Mouse (Mus musculus): Measurements from ENCODE around the gene Il22ra1. TPM values are rescaled to one million over a fixed set of nuclear protein-coding genes. Genes with fewer than 3 reads are reported as not detected.
A peak's percentile ranks its signal among the peaks of the same experiment; 100 is the strongest.

Gene Il22ra1
- polyA plus RNA-seq, 1 experiment from 2014 or later, result 0.50 TPM

DNA sequence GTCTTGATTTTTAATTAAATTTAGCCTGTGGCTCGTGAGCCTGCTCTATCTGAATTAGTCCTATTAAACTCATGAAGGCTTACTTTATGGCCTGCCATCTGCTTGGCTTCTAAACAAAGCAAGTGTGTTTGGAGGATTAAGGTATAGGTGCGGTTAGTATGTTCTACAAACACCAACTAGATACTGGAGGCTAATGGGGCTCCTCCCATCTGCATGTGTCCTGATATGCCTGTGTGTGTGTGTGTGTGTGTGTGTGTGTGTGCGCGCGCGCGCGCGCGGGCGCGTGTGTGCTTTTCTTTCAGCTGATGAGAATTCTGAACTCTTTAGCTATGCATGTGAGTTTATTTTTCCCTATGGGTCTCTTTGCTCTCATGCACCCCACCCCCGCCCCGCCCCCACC, 11.7 kb downstream of the Il22ra1 start:
- H3K4me2 ChIP-seq (ENCODE audit: low read depth, low read length), result peak overlapping the region; percentile 36
- H3K27ac ChIP-seq (ENCODE audit: low read length), result peak overlapping the region; percentile 66
- no peaks in the 10 kb centered on the region for H3K27me3 ChIP-seq (ENCODE audit: control insufficient read depth, insufficient read depth, low read depth, low read length)
- 52% methylated on average over 14 of the region's 14 CpGs for WGBS (ENCODE audit: insufficient replicate concordance)
- peak; percentile 95 for ATAC-seq (ENCODE audit: low read depth)
- 0 out of 2 replicates have a peak overlapping the region, but pooled peaks have one; percentile 13 for H3K9ac ChIP-seq (ENCODE audit: low read depth, low read length)
- H3K36me3 ChIP-seq (ENCODE audit: control insufficient read depth, insufficient read depth), result peaks cover 4% of the 10 kb centered on the region; the same call in 1 of the 2 replicates
- no peak overlapping the region for H3K4me3 ChIP-seq (ENCODE audit: low read depth, low read length)
- no peaks in the 10 kb centered on the region for H3K9me3 ChIP-seq (replicated peaks; ENCODE audit: control insufficient read depth, low read length)
- H3K4me1 ChIP-seq (ENCODE audit: control insufficient read depth, low read depth, low read length), result peaks cover 22% of the 10 kb centered on the region

DNA sequence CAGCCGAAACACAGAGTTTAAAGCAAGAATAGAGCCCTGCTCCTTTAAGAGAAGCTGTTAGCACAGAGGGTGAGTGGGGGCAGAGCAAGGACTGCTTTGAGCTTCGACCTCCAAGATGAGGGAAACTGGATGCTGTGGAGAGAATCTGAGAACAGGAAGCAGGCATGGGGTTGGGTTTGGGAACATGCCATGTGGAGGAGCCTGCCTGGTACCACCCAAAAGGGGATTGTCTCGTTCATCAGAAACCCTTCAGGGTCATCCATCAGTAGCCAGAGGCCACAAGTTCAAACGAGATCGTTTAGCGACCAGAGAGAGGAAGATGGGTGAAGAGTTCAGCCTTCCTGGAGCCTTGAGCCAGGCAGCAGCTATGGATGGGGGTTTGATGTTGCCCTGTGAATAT, 15.5 kb downstream of the Il22ra1 start:
- Histone ChIP-seq H3K9ac (ENCODE audit: low read depth, low read length) (no peak overlapping the region), H3K27me3 (ENCODE audit: control insufficient read depth, insufficient read depth, low read depth, low read length) (no peaks in the 10 kb centered on the region), H3K4me2 (ENCODE audit: low read depth, low read length) (no peak overlapping the region), H3K4me3 (ENCODE audit: low read depth, low read length) (no peak overlapping the region), H3K27ac (ENCODE audit: low read length) (no peak overlapping the region), H3K4me1 (ENCODE audit: control insufficient read depth, low read depth, low read length) (peaks cover 16% of the 10 kb centered on the region), H3K9me3 (replicated peaks; ENCODE audit: control insufficient read depth, low read length) (no peaks in the 10 kb centered on the region), H3K36me3 (ENCODE audit: control insufficient read depth, insufficient read depth) (no peaks in the 10 kb centered on the region)
- 34% methylated on average over 6 of the region's 6 CpGs for WGBS (ENCODE audit: insufficient replicate concordance)
- ATAC-seq (ENCODE audit: low read depth), result no peak

- Histone ChIP-seq H3K36me3 (ENCODE audit: control insufficient read depth, insufficient read depth) (no peaks in the 10 kb centered on the region), H3K9ac (ENCODE audit: low read depth, low read length) (no peak overlapping the region), H3K9me3 (replicated peaks; ENCODE audit: control insufficient read depth, low read length) (no peaks in the 10 kb centered on the region), H3K27me3 (ENCODE audit: control insufficient read depth, insufficient read depth, low read depth, low read length) (no peaks in the 10 kb centered on the region), H3K27ac (ENCODE audit: low read length) (no peak overlapping the region), H3K4me3 (ENCODE audit: low read depth, low read length) (no peak overlapping the region), H3K4me2 (ENCODE audit: low read depth, low read length) (no peak overlapping the region), H3K4me1 (ENCODE audit: control insufficient read depth, low read depth, low read length) (peaks cover 7% of the 10 kb centered on the region)
- WGBS (ENCODE audit: insufficient replicate concordance), result 59% methylated on average over 16 of the region's 16 CpGs
- ATAC-seq (ENCODE audit: low read depth), result no peak
Measured at GRCm38 (mm10) chr4:135744726-135745448, 16.9 kb downstream of the Il22ra1 start.

DNA sequence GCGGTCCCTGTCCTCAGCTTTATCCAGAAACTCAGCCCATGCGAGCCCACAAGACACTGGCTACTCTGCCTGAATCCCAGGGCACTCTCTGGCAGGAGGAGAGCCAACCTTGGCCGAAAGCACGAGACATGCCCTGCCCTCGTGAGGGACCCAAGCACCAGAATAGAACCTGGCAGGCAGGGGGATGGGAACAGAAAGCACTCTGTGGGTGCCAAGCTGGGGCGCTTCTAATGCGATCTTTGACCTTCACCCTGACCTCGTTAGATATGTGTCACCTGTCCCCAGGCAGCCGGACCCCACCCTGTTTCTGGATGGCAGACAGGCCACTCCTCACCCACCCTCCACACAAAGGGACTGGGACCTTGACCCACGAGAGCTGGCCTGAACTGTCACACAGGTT, 17.6 kb downstream of the Il22ra1 start:
- Histone ChIP-seq H3K4me2 (ENCODE audit: low read depth, low read length) (no peak overlapping the region), H3K36me3 (ENCODE audit: control insufficient read depth, insufficient read depth) (no peaks in the 10 kb centered on the region), H3K27ac (ENCODE audit: low read length) (no peak overlapping the region), H3K9ac (ENCODE audit: low read depth, low read length) (no peak overlapping the region), H3K9me3 (replicated peaks; ENCODE audit: control insufficient read depth, low read length) (no peaks in the 10 kb centered on the region), H3K27me3 (ENCODE audit: control insufficient read depth, insufficient read depth, low read depth, low read length) (no peaks in the 10 kb centered on the region), H3K4me3 (ENCODE audit: low read depth, low read length) (no peak overlapping the region), H3K4me1 (ENCODE audit: control insufficient read depth, low read depth, low read length) (peaks cover 2% of the 10 kb centered on the region)
- WGBS (ENCODE audit: insufficient replicate concordance), result 55% methylated on average over 10 of the region's 10 CpGs
- ATAC-seq (ENCODE audit: low read depth), result peak; percentile 65

DNA sequence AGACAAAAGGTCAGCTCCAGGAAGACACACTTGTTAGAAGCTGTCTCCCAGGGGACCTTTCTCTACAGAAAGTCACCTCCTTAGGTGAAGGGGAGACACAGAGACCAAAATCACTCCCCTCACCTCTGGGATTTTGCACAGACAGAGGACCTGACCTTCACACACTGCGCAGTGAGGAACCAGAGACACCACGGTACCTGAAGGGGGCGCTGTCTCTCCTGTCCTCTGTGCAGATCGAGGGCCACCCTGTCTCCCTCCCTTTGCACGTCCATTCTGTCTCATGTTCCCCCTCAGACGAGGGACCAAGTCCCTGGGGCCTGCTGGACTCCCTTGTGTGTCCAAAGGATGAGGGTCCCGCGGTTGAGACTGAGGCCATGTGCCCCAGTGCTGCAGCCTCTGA, 22.9 kb downstream of the Il22ra1 start:
- no peaks in the 10 kb centered on the region for H3K36me3 ChIP-seq (ENCODE audit: control insufficient read depth, insufficient read depth)
- WGBS (ENCODE audit: insufficient replicate concordance), result 66% methylated on average over 8 of the region's 8 CpGs
- no peaks in the 10 kb centered on the region for H3K9me3 ChIP-seq (replicated peaks; ENCODE audit: control insufficient read depth, low read length)
- H3K9ac ChIP-seq (ENCODE audit: low read depth, low read length), result no peak overlapping the region
- H3K4me3 ChIP-seq (ENCODE audit: low read depth, low read length), result no peak overlapping the region
- no peaks in the 10 kb centered on the region for H3K27me3 ChIP-seq (ENCODE audit: control insufficient read depth, insufficient read depth, low read depth, low read length)
- no peak overlapping the region for H3K27ac ChIP-seq (ENCODE audit: low read length)
- H3K4me2 ChIP-seq (ENCODE audit: low read depth, low read length), result no peak overlapping the region
- ATAC-seq (ENCODE audit: low read depth), result no peak
- H3K4me1 ChIP-seq (ENCODE audit: control insufficient read depth, low read depth, low read length), result peaks cover 6% of the 10 kb centered on the region

DNA sequence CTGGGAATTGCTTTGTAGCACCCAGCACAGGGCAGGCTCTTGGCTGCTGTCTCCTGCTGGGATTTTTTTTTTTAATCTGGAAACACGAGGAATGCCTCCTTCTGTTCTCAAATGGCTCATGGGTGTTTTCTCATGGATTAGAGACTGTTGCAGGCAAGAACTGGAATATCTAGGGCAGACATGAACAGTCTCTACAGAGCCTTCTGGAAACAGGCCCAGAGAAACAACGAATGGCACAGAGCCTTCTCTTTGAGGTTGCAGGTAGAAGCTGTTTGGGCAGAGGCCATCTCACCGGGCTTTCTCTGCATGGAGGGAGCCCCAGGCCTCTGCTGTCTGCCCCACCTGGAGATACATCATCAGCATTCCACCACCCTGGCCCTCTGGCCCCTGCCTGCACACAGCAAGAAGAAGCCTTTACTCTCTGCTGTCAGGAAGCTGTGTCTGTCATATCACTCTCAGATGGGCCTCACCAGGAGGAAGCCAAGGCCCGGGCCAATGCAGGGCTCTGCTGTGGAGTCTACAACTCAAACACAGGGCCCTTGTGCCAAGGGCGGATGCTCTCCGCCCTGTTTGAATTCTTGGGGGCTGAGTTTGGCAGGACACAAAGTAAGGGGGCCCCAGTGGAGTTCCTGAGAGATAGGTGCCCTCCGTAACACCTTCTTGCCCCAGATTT, 24.3 kb downstream of the Il22ra1 start:
- WGBS (ENCODE audit: insufficient replicate concordance), result 45% methylated on average over 7 of the region's 7 CpGs
- Histone ChIP-seq H3K4me1 (ENCODE audit: control insufficient read depth, low read depth, low read length) (peaks cover 6% of the 10 kb centered on the region), H3K9me3 (replicated peaks; ENCODE audit: control insufficient read depth, low read length) (no peaks in the 10 kb centered on the region), H3K4me2 (ENCODE audit: low read depth, low read length) (no peak overlapping the region), H3K4me3 (ENCODE audit: low read depth, low read length) (no peak overlapping the region), H3K36me3 (ENCODE audit: control insufficient read depth, insufficient read depth) (no peaks in the 10 kb centered on the region), H3K27me3 (ENCODE audit: control insufficient read depth, insufficient read depth, low read depth, low read length) (no peaks in the 10 kb centered on the region), H3K9ac (ENCODE audit: low read depth, low read length) (no peak overlapping the region), H3K27ac (ENCODE audit: low read length) (peak overlapping the region; percentile 65)
- ATAC-seq (ENCODE audit: low read depth), result peak; percentile 32; the same call in 1 of the 2 replicates

DNA sequence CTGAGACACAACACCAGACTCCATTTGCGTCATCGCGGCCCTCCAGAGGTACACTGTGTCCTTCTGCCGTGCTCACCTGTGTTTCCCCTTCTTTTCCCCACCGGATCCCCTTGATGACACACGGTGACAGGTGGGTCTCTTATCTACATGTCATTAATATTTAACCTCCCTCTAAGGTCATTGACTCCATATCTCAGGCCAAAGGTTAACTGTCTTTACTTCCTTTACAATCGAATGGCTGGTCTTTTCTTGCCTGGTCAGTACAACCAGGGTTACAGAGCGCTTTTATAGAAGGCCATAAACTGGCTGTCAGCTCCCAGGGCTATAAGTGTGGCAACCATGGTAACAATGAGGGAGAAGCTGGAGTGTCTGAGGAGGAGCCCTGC, 24.8 kb downstream of the Il22ra1 start:
- H3K4me2 ChIP-seq (ENCODE audit: low read depth, low read length), result no peak overlapping the region
- no peaks in the 10 kb centered on the region for H3K36me3 ChIP-seq (ENCODE audit: control insufficient read depth, insufficient read depth)
- H3K9ac ChIP-seq (ENCODE audit: low read depth, low read length), result no peak overlapping the region
- no peaks in the 10 kb centered on the region for H3K27me3 ChIP-seq (ENCODE audit: control insufficient read depth, insufficient read depth, low read depth, low read length)
- 42% methylated on average over 8 of the region's 8 CpGs for WGBS (ENCODE audit: insufficient replicate concordance)
- H3K27ac ChIP-seq (ENCODE audit: low read length), result peak overlapping the region; percentile 65
- H3K4me3 ChIP-seq (ENCODE audit: low read depth, low read length), result no peak overlapping the region
- ATAC-seq (ENCODE audit: low read depth), result peak; percentile 85
- no peaks in the 10 kb centered on the region for H3K9me3 ChIP-seq (replicated peaks; ENCODE audit: control insufficient read depth, low read length)
- peaks cover 6% of the 10 kb centered on the region for H3K4me1 ChIP-seq (ENCODE audit: control insufficient read depth, low read depth, low read length)

DNA sequence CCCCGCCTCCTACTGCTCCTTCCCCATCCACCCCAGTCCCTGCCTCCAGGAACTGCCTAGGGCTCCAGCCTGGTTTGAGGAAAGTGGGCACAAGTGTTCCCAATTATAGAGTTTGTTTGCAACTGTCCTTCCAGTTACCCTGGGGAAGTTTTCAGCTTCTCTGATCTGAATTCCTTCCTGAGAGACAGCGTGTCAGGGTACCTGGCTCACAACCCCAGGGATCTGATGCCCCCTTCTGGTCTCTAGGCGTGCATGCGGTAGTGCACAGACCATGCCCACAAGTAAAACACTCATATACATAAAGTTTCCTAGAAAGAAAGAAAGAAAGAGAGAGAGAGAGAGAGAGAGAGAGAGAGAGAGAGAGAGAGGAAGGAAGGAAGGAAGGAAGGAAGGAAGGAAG, 30.4 kb downstream of the Il22ra1 start:
- Histone ChIP-seq H3K27me3 (ENCODE audit: control insufficient read depth, insufficient read depth, low read depth, low read length) (no peaks in the 10 kb centered on the region), H3K4me1 (ENCODE audit: control insufficient read depth, low read depth, low read length) (peaks cover 4% of the 10 kb centered on the region; the same call in 1 of the 2 replicates), H3K4me3 (ENCODE audit: low read depth, low read length) (no peak overlapping the region), H3K9ac (ENCODE audit: low read depth, low read length) (no peak overlapping the region), H3K36me3 (ENCODE audit: control insufficient read depth, insufficient read depth) (no peaks in the 10 kb centered on the region), H3K27ac (ENCODE audit: low read length) (no peak overlapping the region), H3K4me2 (ENCODE audit: low read depth, low read length) (no peak overlapping the region), H3K9me3 (replicated peaks; ENCODE audit: control insufficient read depth, low read length) (no peaks in the 10 kb centered on the region)
- WGBS (ENCODE audit: insufficient replicate concordance), result 29% methylated on average over 4 of the region's 4 CpGs
- ATAC-seq (ENCODE audit: low read depth), result no peak

GRCm38 (mm10) chr4:135758825-135759224, 30.9 kb downstream of the Il22ra1 start:
- Histone ChIP-seq H3K27ac (ENCODE audit: low read length) (no peak overlapping the region), H3K9me3 (replicated peaks; ENCODE audit: control insufficient read depth, low read length) (no peaks in the 10 kb centered on the region), H3K4me3 (ENCODE audit: low read depth, low read length) (no peak overlapping the region), H3K36me3 (ENCODE audit: control insufficient read depth, insufficient read depth) (no peaks in the 10 kb centered on the region), H3K4me2 (ENCODE audit: low read depth, low read length) (no peak overlapping the region), H3K27me3 (ENCODE audit: control insufficient read depth, insufficient read depth, low read depth, low read length) (no peaks in the 10 kb centered on the region), H3K4me1 (ENCODE audit: control insufficient read depth, low read depth, low read length) (peaks cover 4% of the 10 kb centered on the region; the same call in 1 of the 2 replicates), H3K9ac (ENCODE audit: low read depth, low read length) (no peak overlapping the region)
- 48% methylated on average over 6 of the region's 6 CpGs for WGBS (ENCODE audit: insufficient replicate concordance)
- no peak for ATAC-seq (ENCODE audit: low read depth)

Data from liver, embryonic 16.5 days (tissue).